Mouse (Mus musculus): ENCODE results near the gene Eif4g3. TPM values are rescaled to one million over a fixed set of nuclear protein-coding genes. Genes with fewer than 3 reads are reported as not detected.

Eif4g3 gene
- polyA plus RNA-seq, 1 experiment from 2014 or later: 33.6 TPM

- no peaks in the 10 kb centered on the region for H3K27me3 ChIP-seq (ENCODE audit: control insufficient read depth, insufficient read depth, low read length)
- peaks cover 25% of the 10 kb centered on the region for H3K4me1 ChIP-seq (ENCODE audit: control insufficient read depth, insufficient read depth, low read length)
- H3K4me3 ChIP-seq (ENCODE audit: low read depth, low read length): peak overlapping the region; percentile 99
- H3K9me3 ChIP-seq (replicated peaks; ENCODE audit: control insufficient read depth, low read length): no peaks in the 10 kb centered on the region
- no peak for ATAC-seq (replicated peaks; ENCODE audit: insufficient number of reproducible peaks, low FRiP score, low TSS enrichment)
- peak overlapping the region; percentile 95 for H3K27ac ChIP-seq (ENCODE audit: low read depth, low read length)
- peak overlapping the region; percentile 87 for H3K4me2 ChIP-seq
- H3K9ac ChIP-seq (ENCODE audit: low read depth, low read length): peak overlapping the region; percentile 99
- no peaks in the 10 kb centered on the region for H3K36me3 ChIP-seq (ENCODE audit: control insufficient read depth, insufficient read depth, low read length)
- WGBS (ENCODE audit: insufficient replicate concordance): 50% methylated on average over 13 of the region's 13 CpGs
These were observed 222.9 kb downstream of the Eif4g3 start for GRCm38 (mm10) chr4:138215671-138216199.

- Histone ChIP-seq H3K4me1 (ENCODE audit: control insufficient read depth, insufficient read depth, low read length) (peaks cover 27% of the 10 kb centered on the region), H3K9ac (ENCODE audit: low read depth, low read length) (peak within 1 kb of the TSS; percentile 99), H3K36me3 (ENCODE audit: control insufficient read depth, insufficient read depth, low read length) (no peaks in the 10 kb centered on the region), H3K4me2 (peak within 1 kb of the TSS; percentile 87), H3K27ac (ENCODE audit: low read depth, low read length) (peak within 1 kb of the TSS; percentile 95), H3K9me3 (replicated peaks; ENCODE audit: control insufficient read depth, low read length) (no peaks in the 10 kb centered on the region), H3K4me3 (ENCODE audit: low read depth, low read length) (peak within 1 kb of the TSS; percentile 99), H3K27me3 (ENCODE audit: control insufficient read depth, insufficient read depth, low read length) (no peaks in the 10 kb centered on the region)
- under 1% methylated on average over 60 of the region's 84 CpGs for WGBS (ENCODE audit: insufficient replicate concordance)
- peak; percentile 71 for ATAC-seq (replicated peaks; ENCODE audit: insufficient number of reproducible peaks, low FRiP score, low TSS enrichment)
These were observed 223.5 kb downstream of the Eif4g3 start, which contains the start of gene Hp1bp3 for GRCm38 (mm10) chr4:138216200-138216890. TSS of gene Hp1bp3 (plus strand) at chr4:138216296.

GRCm38 (mm10) chr4:138216891-138217392, 224.1 kb downstream of the Eif4g3 start:
- ATAC-seq (replicated peaks; ENCODE audit: insufficient number of reproducible peaks, low FRiP score, low TSS enrichment): peak; percentile 98
- Histone ChIP-seq H3K9me3 (replicated peaks; ENCODE audit: control insufficient read depth, low read length) (no peaks in the 10 kb centered on the region), H3K36me3 (ENCODE audit: control insufficient read depth, insufficient read depth, low read length) (no peaks in the 10 kb centered on the region), H3K9ac (ENCODE audit: low read depth, low read length) (peak overlapping the region; percentile 99), H3K4me2 (peak overlapping the region; percentile 87), H3K4me3 (ENCODE audit: low read depth, low read length) (peak overlapping the region; percentile 99), H3K4me1 (ENCODE audit: control insufficient read depth, insufficient read depth, low read length) (peaks cover 29% of the 10 kb centered on the region), H3K27me3 (ENCODE audit: control insufficient read depth, insufficient read depth, low read length) (no peaks in the 10 kb centered on the region), H3K27ac (ENCODE audit: low read depth, low read length) (peak overlapping the region; percentile 95)
- WGBS (ENCODE audit: insufficient replicate concordance): under 1% methylated on average over 65 of the region's 68 CpGs

DNA sequence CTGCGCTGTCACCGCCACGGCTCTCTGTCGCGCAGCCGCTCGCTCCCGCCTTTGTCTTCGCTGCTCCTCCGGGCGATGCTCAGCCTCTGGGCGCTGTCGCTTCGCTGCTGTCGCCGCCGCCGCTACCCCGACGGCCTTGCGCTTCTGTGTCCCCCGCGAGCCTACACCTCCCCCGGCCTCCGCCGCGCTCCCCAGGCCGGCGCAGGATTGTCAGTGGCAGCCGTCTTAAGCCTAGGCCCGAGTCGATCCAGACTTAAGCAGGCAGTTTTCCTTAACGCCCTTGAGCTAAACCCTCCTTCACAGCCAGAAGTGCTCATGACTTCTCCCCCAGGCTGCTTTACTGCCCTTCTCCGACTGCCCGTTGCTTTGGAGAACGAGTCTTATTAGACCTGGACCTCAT, 224.6 kb downstream of the Eif4g3 start:
- no peaks in the 10 kb centered on the region for H3K9me3 ChIP-seq (replicated peaks; ENCODE audit: control insufficient read depth, low read length)
- peak overlapping the region; percentile 87 for H3K4me2 ChIP-seq
- peak overlapping the region; percentile 95 for H3K27ac ChIP-seq (ENCODE audit: low read depth, low read length)
- H3K4me1 ChIP-seq (ENCODE audit: control insufficient read depth, insufficient read depth, low read length): peaks cover 29% of the 10 kb centered on the region
- no peaks in the 10 kb centered on the region for H3K27me3 ChIP-seq (ENCODE audit: control insufficient read depth, insufficient read depth, low read length)
- H3K9ac ChIP-seq (ENCODE audit: low read depth, low read length): peak overlapping the region; percentile 99
- peak overlapping the region; percentile 99 for H3K4me3 ChIP-seq (ENCODE audit: low read depth, low read length)
- no peak for ATAC-seq (replicated peaks; ENCODE audit: insufficient number of reproducible peaks, low FRiP score, low TSS enrichment)
- H3K36me3 ChIP-seq (ENCODE audit: control insufficient read depth, insufficient read depth, low read length): peaks cover 4% of the 10 kb centered on the region
- under 1% methylated on average over 36 of the region's 36 CpGs for WGBS (ENCODE audit: insufficient replicate concordance)

DNA sequence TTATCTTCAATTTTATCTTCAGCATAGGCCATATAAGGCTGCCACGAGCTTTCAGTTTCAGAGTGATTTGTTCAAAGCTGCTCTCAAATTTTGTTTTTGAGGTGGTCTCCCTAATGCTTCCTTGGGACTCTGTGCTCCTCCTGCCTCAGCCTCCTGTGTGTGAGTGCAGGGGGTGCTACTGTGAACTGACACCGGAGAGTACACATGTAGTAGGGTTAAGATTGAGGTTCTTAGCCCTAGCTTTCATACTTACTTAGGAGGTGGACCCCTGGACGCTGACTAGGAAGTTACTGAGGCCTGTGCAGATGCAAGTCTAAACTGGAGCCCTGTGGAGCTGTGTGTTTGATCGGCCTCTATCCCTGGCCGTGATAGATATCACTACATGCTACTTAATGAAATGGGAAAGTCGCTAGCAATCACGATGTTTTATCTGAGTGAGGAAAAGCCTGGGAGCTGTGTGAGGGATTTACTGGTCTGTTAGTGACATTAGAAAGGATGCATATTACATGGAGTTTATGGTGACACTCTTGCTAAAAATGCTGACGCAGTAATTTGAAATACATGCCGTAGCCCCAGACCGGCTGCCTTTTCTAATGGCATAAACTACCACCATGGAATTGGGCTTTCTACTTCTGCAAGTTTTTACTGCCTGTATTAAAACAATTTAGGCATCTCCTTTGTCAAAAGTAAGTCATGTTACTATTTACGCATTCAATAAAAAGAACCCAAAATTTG, 225.3 kb downstream of the Eif4g3 start:
- no peaks in the 10 kb centered on the region for H3K9me3 ChIP-seq (replicated peaks; ENCODE audit: control insufficient read depth, low read length)
- peak overlapping the region; percentile 99 for H3K4me3 ChIP-seq (ENCODE audit: low read depth, low read length)
- peaks cover 8% of the 10 kb centered on the region for H3K36me3 ChIP-seq (ENCODE audit: control insufficient read depth, insufficient read depth, low read length)
- peaks cover 29% of the 10 kb centered on the region for H3K4me1 ChIP-seq (ENCODE audit: control insufficient read depth, insufficient read depth, low read length)
- WGBS (ENCODE audit: insufficient replicate concordance): 78% methylated on average over 11 of the region's 11 CpGs
- H3K4me2 ChIP-seq: peak overlapping the region; percentile 87
- no peak for ATAC-seq (replicated peaks; ENCODE audit: insufficient number of reproducible peaks, low FRiP score, low TSS enrichment)
- H3K27me3 ChIP-seq (ENCODE audit: control insufficient read depth, insufficient read depth, low read length): no peaks in the 10 kb centered on the region
- peak overlapping the region; percentile 99 for H3K9ac ChIP-seq (ENCODE audit: low read depth, low read length)
- H3K27ac ChIP-seq (ENCODE audit: low read depth, low read length): peak overlapping the region; percentile 95; the same call in 1 of the 2 replicates

DNA sequence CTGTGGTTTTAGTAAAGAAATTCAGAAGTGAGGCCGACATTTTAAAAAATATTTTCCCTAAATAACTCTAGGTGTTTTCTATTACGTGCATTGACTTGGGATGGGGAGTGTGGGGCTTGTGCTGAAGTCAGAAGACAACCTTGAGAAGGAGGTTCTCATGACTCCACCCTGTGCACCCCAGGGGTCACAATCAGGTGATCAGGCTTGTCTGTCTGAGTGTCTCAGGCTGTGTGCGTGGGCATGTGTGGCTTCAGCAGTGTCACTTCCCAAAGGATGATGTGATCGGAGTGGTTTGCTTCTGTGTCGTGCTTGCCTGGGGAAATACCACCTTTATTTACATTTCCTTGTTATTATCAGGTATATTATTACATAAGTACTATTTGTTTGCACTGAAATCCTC, 226.5 kb downstream of the Eif4g3 start:
- Histone ChIP-seq H3K4me3 (ENCODE audit: low read depth, low read length) (no peak overlapping the region), H3K4me1 (ENCODE audit: control insufficient read depth, insufficient read depth, low read length) (peaks cover 29% of the 10 kb centered on the region), H3K9ac (ENCODE audit: low read depth, low read length) (no peak overlapping the region)

DNA sequence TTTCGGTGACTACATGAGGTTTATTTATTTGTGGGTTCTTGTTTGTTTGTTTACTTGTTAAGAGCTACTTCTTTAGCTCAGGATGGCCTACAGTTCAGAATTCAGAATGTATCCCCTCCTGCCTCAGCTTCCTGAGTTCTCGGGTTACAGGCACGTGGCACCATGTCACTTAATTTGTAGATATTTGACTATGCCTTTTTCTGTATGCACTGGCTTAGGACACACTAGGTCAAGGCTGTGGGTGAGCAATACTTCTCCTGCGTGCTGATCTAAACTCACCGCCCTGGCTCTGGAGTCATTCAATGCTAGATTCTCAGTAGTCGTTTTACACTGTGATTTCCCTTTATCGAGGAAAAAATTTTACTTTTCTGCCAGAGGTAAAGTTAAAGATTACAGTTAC, 227.9 kb downstream of the Eif4g3 start:
- ATAC-seq (replicated peaks; ENCODE audit: insufficient number of reproducible peaks, low FRiP score, low TSS enrichment): no peak
- Histone ChIP-seq H3K27ac (ENCODE audit: low read depth, low read length) (no peak overlapping the region), H3K4me3 (ENCODE audit: low read depth, low read length) (no peak overlapping the region), H3K9ac (ENCODE audit: low read depth, low read length) (no peak overlapping the region), H3K4me1 (ENCODE audit: control insufficient read depth, insufficient read depth, low read length) (peaks cover 25% of the 10 kb centered on the region), H3K27me3 (ENCODE audit: control insufficient read depth, insufficient read depth, low read length) (no peaks in the 10 kb centered on the region), H3K9me3 (replicated peaks; ENCODE audit: control insufficient read depth, low read length) (no peaks in the 10 kb centered on the region), H3K4me2 (no peak overlapping the region), H3K36me3 (ENCODE audit: control insufficient read depth, insufficient read depth, low read length) (peaks cover 22% of the 10 kb centered on the region)
- 84% methylated on average over 7 of the region's 7 CpGs for WGBS (ENCODE audit: insufficient replicate concordance)

More for the DNA sequence above, 226.5 kb downstream of the Eif4g3 start:
- Histone ChIP-seq H3K36me3 (ENCODE audit: control insufficient read depth, insufficient read depth, low read length) (peaks cover 16% of the 10 kb centered on the region), H3K27ac (ENCODE audit: low read depth, low read length) (no peak overlapping the region), H3K27me3 (ENCODE audit: control insufficient read depth, insufficient read depth, low read length) (no peaks in the 10 kb centered on the region), H3K9me3 (replicated peaks; ENCODE audit: control insufficient read depth, low read length) (no peaks in the 10 kb centered on the region), H3K4me2 (0 out of 2 replicates have a peak overlapping the region, but pooled peaks have one; percentile 87)
- WGBS (ENCODE audit: insufficient replicate concordance): 85% methylated on average over 5 of the region's 5 CpGs
- ATAC-seq (replicated peaks; ENCODE audit: insufficient number of reproducible peaks, low FRiP score, low TSS enrichment): no peak

GRCm38 (mm10) chr4:138221406-138221805, 228.6 kb downstream of the Eif4g3 start:
- Histone ChIP-seq H3K36me3 (ENCODE audit: control insufficient read depth, insufficient read depth, low read length) (peaks cover 28% of the 10 kb centered on the region), H3K27ac (ENCODE audit: low read depth, low read length) (no peak overlapping the region), H3K4me3 (ENCODE audit: low read depth, low read length) (no peak overlapping the region), H3K9ac (ENCODE audit: low read depth, low read length) (no peak overlapping the region), H3K4me1 (ENCODE audit: control insufficient read depth, insufficient read depth, low read length) (peaks cover 23% of the 10 kb centered on the region), H3K9me3 (replicated peaks; ENCODE audit: control insufficient read depth, low read length) (no peaks in the 10 kb centered on the region), H3K27me3 (ENCODE audit: control insufficient read depth, insufficient read depth, low read length) (no peaks in the 10 kb centered on the region), H3K4me2 (no peak overlapping the region)
- WGBS (ENCODE audit: insufficient replicate concordance): 77% methylated on average over 5 of the region's 5 CpGs
- ATAC-seq (replicated peaks; ENCODE audit: insufficient number of reproducible peaks, low FRiP score, low TSS enrichment): no peak
